Mouse (Mus musculus): ENCODE results near the gene Sema6d.

Gene Sema6d

DNA sequence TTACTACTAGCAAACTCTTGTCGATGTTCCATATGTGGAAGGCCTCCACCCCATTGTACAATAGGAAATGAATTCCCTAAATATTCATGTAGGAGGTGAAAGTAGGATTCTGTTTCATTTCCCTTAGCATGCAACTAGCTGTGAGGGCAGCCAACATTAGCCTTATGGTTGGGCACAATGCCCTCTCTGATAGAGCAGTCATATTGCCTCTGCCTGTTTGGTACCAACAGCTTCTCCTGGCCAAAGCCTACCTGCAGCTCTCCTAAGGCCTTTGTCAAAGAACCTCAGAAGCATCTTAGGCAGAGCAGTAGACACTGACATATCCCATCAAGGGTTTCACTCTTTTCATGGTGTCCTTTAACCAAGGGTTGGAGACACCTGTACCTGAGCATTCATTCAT, 578.7 kb downstream of the Sema6d start:
- DNase-seq, result no peak

DNA sequence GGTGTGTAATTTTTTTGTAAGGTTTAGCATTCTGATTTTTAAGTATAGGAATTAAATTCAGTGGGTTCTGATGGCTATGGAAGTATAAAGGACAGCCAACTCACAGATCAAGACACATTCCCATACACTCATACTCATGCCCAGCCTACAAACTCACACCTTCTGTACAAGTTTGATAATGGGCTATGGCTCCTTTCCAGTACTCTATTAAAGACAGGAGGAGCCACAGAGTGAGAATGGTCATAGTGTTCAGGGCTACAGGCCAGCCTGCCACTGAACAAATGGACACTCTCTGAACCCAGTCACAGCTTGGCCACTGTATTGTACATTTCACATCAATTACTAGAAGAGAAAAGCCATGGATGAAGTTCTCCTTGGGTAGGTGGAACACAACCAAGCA, 583.3 kb downstream of the Sema6d start:
- DNase-seq, result no peak

DNA sequence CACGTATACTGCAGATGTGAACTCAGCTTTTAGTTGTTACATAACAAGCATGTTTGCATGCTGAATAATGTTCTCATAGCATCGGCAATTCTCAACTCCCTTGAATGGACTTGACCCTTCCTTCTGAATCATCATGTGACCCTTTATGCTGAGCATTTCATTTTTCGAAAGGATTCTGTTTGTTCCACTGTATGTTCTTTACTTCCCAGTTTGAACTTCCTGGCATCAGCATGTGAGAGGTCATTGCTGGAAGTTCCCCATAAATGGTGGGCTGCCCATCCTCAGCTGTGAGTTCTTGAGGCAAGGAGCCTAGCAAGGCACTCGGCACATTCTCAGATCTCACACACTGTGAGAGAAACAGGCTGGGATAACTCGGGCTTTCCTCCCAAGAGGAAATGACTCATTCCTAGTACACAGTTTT, 594.7 kb downstream of the Sema6d start:
- peak in 1 of 2 experiments; percentile 6 for DNase-seq

DNA sequence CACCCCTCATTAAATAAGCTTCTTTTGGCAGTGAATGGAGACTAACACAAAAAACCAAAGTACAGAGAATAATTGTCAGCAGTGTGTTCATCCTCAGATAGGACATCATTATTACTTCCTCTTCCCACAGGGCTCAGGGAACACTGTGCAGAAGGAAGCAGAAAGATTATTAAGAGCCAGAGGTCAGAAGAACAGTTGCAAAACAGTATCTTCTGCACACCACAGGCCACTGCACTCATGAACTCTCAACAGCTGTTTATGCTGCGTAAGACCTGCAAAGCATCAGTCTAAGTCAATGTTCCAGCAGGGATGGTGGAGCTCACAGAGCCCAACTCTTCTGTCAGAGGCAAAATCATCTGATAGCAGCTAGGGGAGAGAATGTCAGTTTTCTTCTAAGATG, 600.6 kb downstream of the Sema6d start:
- no peak for DNase-seq

DNA sequence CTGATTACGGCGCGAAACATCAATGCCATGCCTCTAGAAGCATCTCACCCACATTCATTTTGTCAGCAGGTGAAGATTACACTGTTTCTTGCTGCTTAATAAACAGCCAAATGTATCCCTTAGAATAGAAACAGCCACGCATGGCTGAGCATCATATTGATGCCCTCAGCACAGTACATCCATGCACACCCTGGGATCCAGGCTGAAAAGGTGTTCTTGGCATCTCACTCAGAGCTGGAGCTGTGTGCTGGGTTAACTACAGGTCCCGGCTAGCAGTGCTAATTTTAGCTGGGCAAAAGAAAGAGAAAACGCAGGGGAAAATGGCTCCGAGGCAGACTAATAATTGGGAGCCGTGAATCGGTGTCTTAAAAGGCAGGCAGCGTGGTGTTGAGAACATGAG, 612.9 kb downstream of the Sema6d start:
- DNase-seq, result no peak

DNA sequence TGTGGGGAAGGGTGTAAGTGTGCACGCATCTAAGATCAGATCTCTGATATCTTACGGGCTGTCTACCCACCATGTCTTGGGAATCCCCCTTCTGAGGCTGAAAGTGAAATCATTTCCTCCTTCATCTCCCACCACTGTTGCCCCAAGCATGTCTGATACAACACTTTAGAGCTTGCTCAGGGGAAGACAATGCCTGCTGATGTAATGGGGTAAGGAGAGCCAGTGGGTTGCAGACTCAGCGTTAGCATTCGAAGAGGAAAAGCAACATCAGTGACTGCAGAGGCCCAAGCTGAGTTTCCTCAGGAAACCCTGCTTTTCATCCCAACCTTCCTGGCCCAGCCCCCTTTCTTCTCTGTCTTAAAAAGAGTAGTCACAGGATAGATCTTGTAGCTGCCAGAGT, 615.2 kb downstream of the Sema6d start:
- peak in 1 of 2 experiments; percentile 10 for DNase-seq

DNA sequence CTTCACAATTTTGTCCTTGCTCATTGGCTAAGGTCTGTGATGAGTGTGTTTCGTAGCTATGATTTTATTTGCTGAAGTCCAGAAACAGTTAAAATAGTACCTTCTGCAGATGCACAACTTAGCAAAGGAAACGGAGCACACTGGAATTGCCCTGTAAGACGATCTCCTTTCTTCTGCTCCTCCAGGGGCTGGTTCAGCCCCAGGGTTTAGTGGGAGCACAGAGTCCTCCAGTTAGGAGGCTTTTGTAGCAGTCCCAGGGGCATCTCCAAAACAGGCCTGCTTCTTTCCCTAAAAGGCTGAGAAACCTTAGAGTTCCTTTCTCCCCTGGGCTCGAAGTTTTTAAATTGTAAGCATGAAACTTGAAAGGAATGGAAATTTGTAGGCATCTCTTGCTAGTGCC, 616.0 kb downstream of the Sema6d start:
- DNase-seq, result no peak

DNA sequence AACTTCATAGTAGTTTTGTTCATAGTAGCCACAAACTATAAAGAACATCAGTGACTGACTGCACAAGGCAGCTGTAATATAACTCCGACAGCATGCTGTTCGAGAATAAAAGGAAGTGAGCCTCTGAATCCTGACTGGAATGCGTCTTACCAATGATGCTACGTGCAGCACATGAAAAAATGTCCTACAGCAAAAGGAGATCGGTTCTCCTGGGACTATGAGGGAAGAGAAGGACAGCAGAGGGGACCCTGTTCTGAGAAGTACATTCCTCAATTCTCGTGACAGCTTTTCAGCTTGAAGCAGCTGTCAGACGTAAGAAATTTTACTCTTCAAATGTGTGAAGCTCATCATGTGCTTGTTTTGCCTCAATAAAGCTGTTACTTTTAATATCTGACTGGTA, 617.1 kb downstream of the Sema6d start:
- DNase-seq, result no peak

All from kidney, postnatal 4 days (tissue).